ENCODE assay signal across 8 mouse cellular contexts in the genomic region with DNA sequence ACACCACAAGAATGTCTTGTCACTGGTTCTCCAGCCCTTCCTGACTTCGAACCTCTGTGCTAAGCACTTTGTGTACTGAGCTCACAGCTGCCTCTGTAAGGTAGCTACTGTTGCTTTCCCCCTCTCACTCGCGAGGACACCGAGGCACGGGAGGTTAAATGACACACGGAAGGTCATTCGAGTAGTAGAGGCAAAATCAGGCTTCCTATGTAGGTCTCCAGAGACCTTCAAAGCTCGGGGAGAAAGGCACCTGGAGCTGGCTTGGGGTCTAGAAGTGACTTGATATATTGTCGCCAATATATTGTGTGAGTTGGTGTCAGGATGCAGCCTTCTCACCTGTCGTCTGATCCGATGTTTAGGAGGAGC. TPM values are rescaled to one million over a fixed set of nuclear protein-coding genes. Genes with fewer than 3 reads are reported as not detected.
DNase-seq lines count a peak whose midpoint lies in the region; ATAC-seq and TF ChIP-seq lines count a peak whose summit lies in the region.

No protein-coding gene starts in this region.

- no peak for TF ChIP-seq POLR2A in myocyte (IDR thresholded peaks at IDR 0.05; ENCODE audit: insufficient read length, low read depth)

- no peak for ATAC-seq in kidney, postnatal 0 days (replicated peaks; ENCODE audit: low FRiP score, low read depth)
- ATAC-seq in hindbrain, postnatal 0 days = no peak

- H3K9me3 ChIP-seq in kidney, postnatal 0 days (replicated peaks; ENCODE audit: low read length) = no peaks in the 10 kb centered on the region
- no peaks in the 10 kb centered on the region for H3K9me3 ChIP-seq in embryonic facial prominence, embryonic 10.5 days
- no peaks in the 10 kb centered on the region for H3K9me3 ChIP-seq in hindbrain, postnatal 0 days (ENCODE audit: low read length)

- H3K9ac ChIP-seq in kidney, postnatal 0 days (ENCODE audit: low read depth, low read length) = peak overlapping the region; percentile 72
- peak overlapping the region; percentile 78 for H3K9ac ChIP-seq in hindbrain, postnatal 0 days (replicated peaks; ENCODE audit: low read length)

- peaks cover 8% of the 10 kb centered on the region for H3K4me1 ChIP-seq in kidney, postnatal 0 days (replicated peaks; ENCODE audit: insufficient read depth, low read length)
- peaks cover 15% of the 10 kb centered on the region for H3K4me1 ChIP-seq in embryonic facial prominence, embryonic 10.5 days
- H3K4me1 ChIP-seq in hindbrain, postnatal 0 days (ENCODE audit: insufficient read depth, low read length) = peaks cover 10% of the 10 kb centered on the region

- no peaks in the 10 kb centered on the region for H3K27me3 ChIP-seq in kidney, postnatal 0 days (ENCODE audit: insufficient read depth, low read length)
- H3K27me3 ChIP-seq in embryonic facial prominence, embryonic 10.5 days (replicated peaks; ENCODE audit: low read depth, poor library complexity, severe bottlenecking) = no peaks in the 10 kb centered on the region
- no peaks in the 10 kb centered on the region for H3K27me3 ChIP-seq in hindbrain, postnatal 0 days (ENCODE audit: insufficient read depth, low read length)
- no peaks in the 10 kb centered on the region for H3K27me3 ChIP-seq in myocyte (ENCODE audit: control insufficient read depth, insufficient read depth, insufficient read length)

- no peak for TF ChIP-seq CTCF in kidney, postnatal 0 days (IDR thresholded peaks at IDR 0.05; ENCODE audit: low read depth)
- no peak for TF ChIP-seq CTCF in hindbrain, postnatal 0 days (IDR thresholded peaks at IDR 0.05; ENCODE audit: low read depth)

- peak overlapping the region; percentile 66 for H3K4me3 ChIP-seq in kidney, postnatal 0 days (replicated peaks; ENCODE audit: low read depth, low read length)
- peak overlapping the region; percentile 87 for H3K4me3 ChIP-seq in embryonic facial prominence, embryonic 10.5 days
- peak overlapping the region; percentile 69 for H3K4me3 ChIP-seq in hindbrain, postnatal 0 days (ENCODE audit: low read length)
- peak overlapping the region; percentile 70 for H3K4me3 ChIP-seq in myocyte

- no peak for DNase-seq in kidney, postnatal 0 days (ENCODE audit: low spot score)
- DNase-seq in kidney, postnatal 25 days = no peak
- DNase-seq in embryonic facial prominence, embryonic 10.5 days (ENCODE audit: low spot score) = no peak
- no peak for DNase-seq in hindbrain, postnatal 0 days (ENCODE audit: low spot score)
- DNase-seq in layer of hippocampus, postnatal 36 days = no peak
- no peak for DNase-seq in left cerebral cortex, postnatal 4 days
- DNase-seq in urinary bladder, postnatal 14 days (ENCODE audit: low spot score) = no peak

- peaks cover 2% of the 10 kb centered on the region; the same call in 1 of the 2 replicates for H3K36me3 ChIP-seq in kidney, postnatal 0 days (ENCODE audit: insufficient read depth, low read length)
- peaks cover 21% of the 10 kb centered on the region for H3K36me3 ChIP-seq in embryonic facial prominence, embryonic 10.5 days (replicated peaks)
- peaks cover 8% of the 10 kb centered on the region; the same call in 1 of the 2 replicates for H3K36me3 ChIP-seq in hindbrain, postnatal 0 days (ENCODE audit: insufficient read depth, low read length)
- no peaks in the 10 kb centered on the region for H3K36me3 ChIP-seq in myocyte (ENCODE audit: control insufficient read depth, insufficient read depth)

- peak overlapping the region; percentile 62; the same call in 1 of the 2 replicates for H3K27ac ChIP-seq in kidney, postnatal 0 days
- peak overlapping the region; percentile 78; the same call in 1 of the 2 replicates for H3K27ac ChIP-seq in embryonic facial prominence, embryonic 10.5 days (replicated peaks)
- H3K27ac ChIP-seq in hindbrain, postnatal 0 days = peak overlapping the region; percentile 69

- H3ac ChIP-seq in myocyte (ENCODE audit: control insufficient read depth, insufficient read length) = peak overlapping the region; percentile 48

- peak overlapping the region; percentile 83 for H3K4me2 ChIP-seq in kidney, postnatal 0 days (ENCODE audit: low read length)
- H3K4me2 ChIP-seq in hindbrain, postnatal 0 days (ENCODE audit: low read depth, low read length) = peak overlapping the region; percentile 92
- peak overlapping the region; percentile 90 for H3K4me2 ChIP-seq in myocyte (ENCODE audit: low read depth)

- intact Hi-C loops in left cerebral cortex, postnatal 4 days (cut with DNase I) = no loop called here

- WGBS in kidney, postnatal 0 days = 45% methylated on average over 11 of the region's 11 CpGs
- 58% methylated on average over 11 of the region's 11 CpGs for WGBS in embryonic facial prominence, embryonic 10.5 days
- WGBS in hindbrain, postnatal 0 days = 62% methylated on average over 11 of the region's 11 CpGs

- no peaks in the 10 kb centered on the region for H3K79me2 ChIP-seq in myocyte (ENCODE audit: control insufficient read depth, insufficient read depth)

TF ChIP-seq in myocyte, 11 proteins besides CTCF, POLR2A, EP300 and RAD21:
- no peak for TF ChIP-seq TCF3 (IDR thresholded peaks at IDR 0.05; ENCODE audit: insufficient read length, low read depth)
- TF ChIP-seq USF1 (IDR thresholded peaks at IDR 0.05; ENCODE audit: low read depth) = no peak

RNA-seq across cellular contexts. Expression of gene Ap1b1, which starts 0.8 kb away (rescaled TPM):
- polyA plus RNA-seq in kidney, postnatal 0 days (2015; fragmentation: Nextera tagmentation; extraction: Ambion mirVana) = 54.5 and 61.6 TPM in 2 replicates
- polyA plus RNA-seq in embryonic facial prominence, embryonic 10.5 days (2016; fragmentation: Nextera tagmentation; extraction: Ambion mirVana) = 58.6 and 60.2 TPM in 2 replicates
- 141 and 150 TPM in 2 replicates for total RNA-seq in hindbrain, postnatal 0 days (2014; rRNA removed)
- polyA plus RNA-seq in hindbrain, postnatal 0 days (2015; fragmentation: Nextera tagmentation; extraction: Ambion mirVana) = 85.3 and 89.1 TPM in 2 replicates
- polyA plus RNA-seq in myocyte (2012; fragmentation: generic; extraction: Trizol) = 55.6 TPM
- 100 to 1,000 TPM; 142 to 146 TPM for total RNA-seq in layer of hippocampus, postnatal 36 days (2021)
- total RNA-seq in left cerebral cortex, postnatal 4 days (2021) = 100 to 1,000 TPM; 110 to 115 TPM

RNA-seq across cellular contexts. Expression of gene Nefh, which starts 39.6 kb away (rescaled TPM):
- polyA plus RNA-seq in kidney, postnatal 0 days (2015; fragmentation: Nextera tagmentation; extraction: Ambion mirVana) = 0.08 and 0.11 TPM in 2 replicates
- 0.14 and 0.25 TPM in 2 replicates for polyA plus RNA-seq in embryonic facial prominence, embryonic 10.5 days (2016; fragmentation: Nextera tagmentation; extraction: Ambion mirVana)
- total RNA-seq in hindbrain, postnatal 0 days (2014; rRNA removed) = 46.6 and 60.3 TPM in 2 replicates
- polyA plus RNA-seq in hindbrain, postnatal 0 days (2015; fragmentation: Nextera tagmentation; extraction: Ambion mirVana) = 21.7 and 22.5 TPM in 2 replicates
- polyA plus RNA-seq in myocyte (2012; fragmentation: generic; extraction: Trizol) = 0.04 TPM
- 10 to 100 TPM; 38.5 to 44.9 TPM for total RNA-seq in layer of hippocampus, postnatal 36 days (2021)
- total RNA-seq in left cerebral cortex, postnatal 4 days (2021) = 1 to 10 TPM; 3.2 to 4.8 TPM

Comparison
In these comparisons a context has a peak if more than half of its experiments do, and no peak if none do; other contexts are left out.
1. RNA of gene Nefh, which starts 39.6 kb away (polyA plus RNA-seq): 21.7 to 22.5 TPM in hindbrain, postnatal 0 days; 0.14 to 0.25 TPM in embryonic facial prominence, embryonic 10.5 days, 0.08 to 0.11 TPM in kidney, postnatal 0 days and 0.04 TPM in myocyte (single experiment); every median in the first group is over 10 times any median in the second.
2. Peak in every context shown above with its lines, with median percentiles within 50 percentile points of each other: H3K27ac ChIP-seq, H3K4me2 ChIP-seq and H3K4me3 ChIP-seq.